Mouse (Mus musculus) erythroid progenitor cell, adult 5-6 weeks (primary cell): Measurements from ENCODE around the gene Dimt1. TPM values are rescaled to one million over a fixed set of nuclear protein-coding genes. Genes with fewer than 3 reads are reported as not detected.
"Not testable (repeated sequence)": the region's sequence is repeated elsewhere in the genome, so short reads cannot be mapped to it uniquely, and the experiment has no call there.

Source experiments
- ATAC-seq: replicated peaks from 2 replicates; pipeline ENCODE4 v1.8.0; 2016; ENCODE audit warnings: moderate number of reproducible peaks, mild to moderate bottlenecking, moderate TSS enrichment, inconsistent platforms; ENCODE audit not compliant: poor library complexity, low FRiP score, severe bottlenecking
- total RNA-seq, 2 experiments: library from RNA; stranded (forward) in 1 of 2; stranded (reverse) in 1 of 2; fragments of 150-400 nt in 1 of 2; fragments of 186-747, 209-891 nt in 1 of 2; gene quantifications; 2 replicates each; pipeline versions ENCODE4 v1.2.3 to v1.2.4; 2015 to 2017; ENCODE audit warnings: low replicate concordance in 2 of 2

Dimt1 gene
- total RNA-seq (2015; ENCODE audit: low replicate concordance) (6.5 and 9.2 TPM in 2 replicates), total RNA-seq (2017; ENCODE audit: low replicate concordance) (4.2 and 6.7 TPM in 2 replicates)

DNA sequence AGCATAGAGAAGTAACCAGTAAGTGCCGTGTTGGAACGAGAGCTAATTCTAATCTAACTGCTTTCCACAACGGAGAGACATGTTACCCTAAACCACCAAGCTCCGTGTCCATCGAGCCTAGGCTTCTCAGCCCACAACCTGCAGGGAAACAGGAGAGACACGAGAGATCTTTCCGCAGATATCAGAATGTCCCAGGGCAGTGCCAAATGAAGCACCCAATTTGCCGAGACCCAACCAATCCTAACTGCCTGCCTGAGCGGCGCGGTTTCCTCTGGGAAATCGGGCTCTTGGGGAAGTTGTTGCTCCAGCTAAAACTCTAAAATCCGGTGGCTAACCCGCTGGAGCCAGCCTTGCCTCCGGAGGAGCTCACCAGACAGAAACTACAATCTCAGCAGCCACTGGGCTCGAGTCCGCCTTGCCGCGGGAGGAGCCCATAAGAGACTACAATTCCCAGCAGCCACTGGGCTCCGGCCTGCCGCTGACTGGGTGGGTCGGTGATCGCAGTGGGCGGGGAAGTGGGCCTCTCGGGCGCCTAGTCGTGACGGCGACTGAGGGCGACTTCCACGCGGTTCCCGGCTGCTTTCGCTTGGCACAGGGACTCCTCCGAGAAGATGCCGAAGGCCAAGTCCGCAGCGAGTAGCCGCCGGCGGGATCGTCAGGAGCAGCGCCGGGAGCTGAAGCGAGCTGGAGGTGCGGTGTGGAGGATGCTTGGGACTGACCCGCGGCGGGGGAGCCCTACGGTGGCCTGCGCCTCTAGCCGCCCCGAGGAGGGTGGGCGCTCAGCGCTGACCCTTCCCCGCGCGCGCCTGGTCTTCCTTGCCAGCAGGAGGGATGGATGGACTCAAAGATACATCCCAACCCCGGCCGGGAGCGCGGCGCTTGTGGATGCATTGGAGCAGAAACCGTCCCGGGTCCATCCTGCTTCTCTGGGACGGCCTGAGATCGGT is at the start of gene Dimt1:
Gene Dimt1 (plus strand): TSS at position 534 of the 947 bp plus-strand sequence.
- ATAC-seq: peak; percentile 100

DNA sequence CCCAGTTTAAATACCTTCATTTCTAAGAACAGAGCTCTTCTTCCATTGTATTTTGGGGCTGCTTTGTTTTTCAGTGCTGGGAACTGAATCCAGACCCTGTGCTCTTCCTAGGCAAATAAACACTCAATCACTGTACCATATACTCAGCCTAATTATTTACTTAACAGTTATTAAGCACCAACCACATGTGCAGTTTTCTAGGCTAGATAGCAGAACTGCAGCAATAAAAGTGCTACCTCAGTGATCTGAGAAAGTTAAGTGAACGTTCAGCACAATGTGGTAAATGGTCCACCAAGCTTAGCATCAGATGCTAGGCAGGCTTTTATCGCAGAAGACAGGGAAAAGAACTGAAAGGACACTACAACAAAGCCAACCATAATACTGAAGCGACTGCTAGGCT is 42.3 kb upstream of the Dimt1 start:
- no peak for ATAC-seq

DNA sequence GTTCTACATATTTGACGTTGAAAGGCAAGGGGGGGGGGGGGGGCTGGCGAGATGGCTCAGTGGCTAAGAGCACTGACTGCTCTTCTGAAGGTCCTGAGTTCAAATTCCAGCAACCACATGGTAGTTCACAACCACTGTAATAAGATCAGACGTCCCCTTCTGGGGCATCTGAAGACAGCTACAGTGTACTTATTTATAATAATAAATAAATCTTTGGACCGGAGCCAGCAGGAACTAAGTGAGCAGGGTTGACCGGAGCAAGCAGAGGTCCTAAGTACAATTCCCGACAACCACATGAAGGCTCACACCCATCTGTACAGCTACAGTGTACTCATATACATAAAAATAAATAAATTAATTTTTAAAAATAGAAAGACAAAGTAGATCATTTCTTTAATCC is 41.8 kb upstream of the Dimt1 start:
- not testable (repeated sequence) for ATAC-seq

DNA sequence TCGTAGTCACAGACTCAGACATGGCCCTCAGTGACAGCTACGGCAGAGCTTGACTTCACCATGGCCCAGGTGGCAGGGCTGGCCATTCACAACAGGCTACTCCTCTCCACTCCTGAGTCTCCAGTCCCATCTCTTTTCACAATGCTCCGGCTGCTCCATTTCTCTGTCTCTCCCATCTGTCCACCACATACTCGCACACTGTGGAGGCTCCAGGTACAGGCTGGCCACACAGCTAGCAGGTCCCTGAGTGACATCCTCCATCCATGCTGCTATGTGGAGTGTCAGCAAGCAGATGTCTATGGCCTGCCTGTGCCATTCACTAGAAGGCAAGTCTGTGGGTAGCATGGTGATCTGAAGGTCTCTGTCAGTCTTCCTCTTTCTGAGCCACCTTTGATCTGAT is 39.7 kb upstream of the Dimt1 start:
- ATAC-seq: no peak

DNA sequence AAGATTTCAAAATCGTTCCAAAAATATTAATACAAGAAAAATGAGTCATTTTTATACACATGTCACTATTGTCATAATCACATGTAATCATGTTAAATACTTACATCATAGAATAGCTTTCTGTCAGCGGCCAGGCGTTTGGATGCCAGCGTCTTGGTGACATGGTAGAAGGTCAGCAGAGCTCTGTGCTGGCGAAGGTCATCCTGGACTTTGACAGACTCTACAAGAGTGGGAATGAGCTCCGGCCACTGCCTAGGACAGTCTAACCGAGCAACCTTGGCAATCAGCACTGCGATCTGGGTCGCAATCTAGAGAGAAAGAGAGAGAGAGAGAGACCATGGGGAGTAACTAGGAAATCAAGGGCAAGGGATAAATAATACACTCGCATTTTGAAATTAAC is 36.8 kb upstream of the Dimt1 start:
- no peak for ATAC-seq

DNA sequence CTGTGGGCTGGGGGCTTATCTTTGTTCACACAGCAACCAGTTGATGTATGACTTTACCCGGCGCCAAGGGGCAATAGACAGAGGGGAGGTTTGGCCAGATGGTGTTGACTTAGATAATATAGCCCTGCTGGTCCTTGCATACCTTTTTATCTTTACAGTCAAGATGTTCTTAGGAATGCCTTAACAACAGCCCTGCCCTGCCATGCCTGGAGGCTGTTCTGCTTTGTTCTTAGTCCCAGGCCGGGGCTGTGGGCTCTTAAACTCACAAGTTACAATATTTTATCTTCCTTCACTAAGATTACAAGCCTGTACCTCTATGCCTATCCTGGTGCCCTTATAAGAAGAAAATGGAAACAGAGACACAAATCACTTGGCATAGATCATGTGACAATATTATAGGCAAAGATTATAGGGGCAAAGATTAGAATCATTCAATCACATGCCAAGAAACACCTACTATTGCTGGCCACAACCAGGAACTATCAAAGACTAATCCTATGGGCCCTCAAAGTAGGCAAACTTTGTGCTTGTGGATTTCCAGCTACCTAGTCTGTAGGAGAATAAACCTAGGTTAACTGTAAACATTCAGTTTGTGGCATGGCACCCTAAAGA is 33.7 kb upstream of the Dimt1 start:
- no peak for ATAC-seq

DNA sequence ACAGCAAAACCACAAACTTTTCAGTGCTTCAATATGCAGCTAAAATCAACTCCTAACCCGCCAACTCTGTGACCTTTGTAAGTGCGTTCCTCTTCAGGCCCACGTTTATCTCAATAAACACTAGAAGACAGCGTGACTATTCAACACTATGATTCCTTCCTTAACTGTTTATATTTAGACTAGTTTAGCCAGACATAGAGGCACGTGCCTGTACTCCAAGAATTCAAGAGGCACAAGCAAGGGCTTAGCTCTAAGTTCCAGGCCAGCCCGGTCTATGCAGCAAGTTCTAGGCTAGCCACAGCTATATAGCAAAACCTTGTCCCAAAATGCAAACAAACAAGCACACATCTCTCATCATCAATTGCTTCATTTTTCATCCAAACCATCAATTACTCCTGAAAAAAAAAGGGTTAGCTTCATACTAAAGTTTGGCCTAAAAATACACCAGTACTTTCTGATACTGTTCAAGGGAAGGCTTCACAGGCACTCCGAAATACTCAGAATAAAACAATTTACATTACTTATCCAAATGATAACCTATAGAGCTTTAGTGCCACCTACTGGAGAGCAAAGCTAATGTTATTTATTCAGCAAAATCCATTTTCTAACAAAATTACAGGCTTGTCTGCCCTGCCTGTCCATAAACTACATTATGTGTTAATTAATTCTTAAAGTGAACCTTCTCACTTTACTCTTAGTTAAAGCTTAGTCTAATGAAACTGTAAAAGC is 28.4 kb upstream of the Dimt1 start:
- 0 out of 2 replicates have a peak, but pooled peaks have one; percentile 61 for ATAC-seq

DNA sequence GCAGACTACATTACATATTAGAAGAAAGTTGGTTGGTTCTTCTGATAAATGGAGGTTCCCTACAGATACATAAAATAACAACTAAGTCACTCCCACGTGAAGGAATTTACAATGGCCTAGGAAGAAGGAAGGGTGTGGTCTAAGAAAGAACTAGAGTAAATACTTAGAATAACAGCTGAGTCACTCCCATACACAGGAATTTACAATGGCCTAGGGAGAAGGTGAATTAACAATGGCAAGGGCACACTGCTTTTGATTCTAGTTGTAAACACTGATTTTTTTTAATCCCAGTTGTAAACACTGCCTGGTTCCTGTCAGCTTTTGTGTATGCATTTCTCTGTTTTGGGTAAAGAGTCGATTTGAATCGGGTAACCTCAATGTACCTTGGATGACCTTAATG is 21.0 kb upstream of the Dimt1 start:
- ATAC-seq: not testable (repeated sequence)

DNA sequence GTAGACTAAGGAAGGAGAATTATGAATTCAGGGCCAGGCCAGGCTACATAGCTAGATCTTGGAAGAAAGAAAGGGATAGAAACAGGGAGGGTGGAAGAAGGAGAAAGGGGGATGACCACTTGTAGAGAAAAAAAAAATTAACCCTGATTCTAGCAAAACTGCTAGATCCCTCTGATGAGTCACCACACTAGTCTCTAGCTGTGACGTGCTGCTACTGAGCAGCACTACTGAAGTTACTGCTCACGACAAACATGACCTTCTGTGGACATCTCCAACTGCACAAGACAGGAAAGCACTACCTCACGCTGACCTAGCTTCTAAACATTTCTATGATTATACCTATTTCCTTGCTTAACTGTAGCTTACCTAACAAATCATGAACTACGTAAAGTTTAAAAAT is 18.6 kb upstream of the Dimt1 start:
- ATAC-seq: no peak

DNA sequence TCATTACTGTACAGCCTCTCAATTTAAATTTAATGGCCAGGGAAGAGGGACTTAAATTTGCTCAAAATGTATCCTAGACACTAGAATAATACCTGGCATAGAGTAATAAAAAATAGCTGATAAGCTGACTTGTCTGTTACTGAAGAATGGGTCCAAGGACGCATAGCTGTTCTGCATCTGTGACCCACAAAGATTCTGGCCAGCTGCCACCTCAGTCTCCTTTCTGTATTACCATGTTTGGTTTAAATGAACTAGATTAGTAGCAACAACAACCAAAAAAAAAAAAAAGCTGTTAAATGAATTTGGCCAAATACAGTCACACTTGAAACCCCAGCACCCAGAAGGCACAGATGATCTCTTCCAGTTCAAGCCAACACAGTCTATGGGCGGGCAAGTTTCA is 17.7 kb upstream of the Dimt1 start:
- no peak for ATAC-seq

DNA sequence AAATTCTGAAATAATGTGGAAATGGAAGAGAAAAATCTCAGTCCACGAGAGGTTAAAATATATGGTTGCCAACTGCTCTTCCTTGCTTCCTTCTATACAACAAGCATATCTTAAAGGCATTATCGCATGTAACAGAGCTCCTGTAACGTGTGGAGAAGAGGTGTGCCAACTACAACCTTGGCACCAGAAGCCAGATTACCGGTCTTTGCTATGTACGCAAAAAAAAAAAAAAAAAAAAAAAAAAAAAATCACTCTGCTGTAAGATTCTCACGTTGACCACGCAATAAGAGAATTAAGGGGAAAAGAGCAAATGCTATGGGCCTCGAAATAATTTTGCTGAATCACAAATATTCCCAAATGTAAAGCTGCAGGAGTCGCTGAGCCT is 11.1 kb upstream of the Dimt1 start:
- peak; percentile 46 for ATAC-seq

DNA sequence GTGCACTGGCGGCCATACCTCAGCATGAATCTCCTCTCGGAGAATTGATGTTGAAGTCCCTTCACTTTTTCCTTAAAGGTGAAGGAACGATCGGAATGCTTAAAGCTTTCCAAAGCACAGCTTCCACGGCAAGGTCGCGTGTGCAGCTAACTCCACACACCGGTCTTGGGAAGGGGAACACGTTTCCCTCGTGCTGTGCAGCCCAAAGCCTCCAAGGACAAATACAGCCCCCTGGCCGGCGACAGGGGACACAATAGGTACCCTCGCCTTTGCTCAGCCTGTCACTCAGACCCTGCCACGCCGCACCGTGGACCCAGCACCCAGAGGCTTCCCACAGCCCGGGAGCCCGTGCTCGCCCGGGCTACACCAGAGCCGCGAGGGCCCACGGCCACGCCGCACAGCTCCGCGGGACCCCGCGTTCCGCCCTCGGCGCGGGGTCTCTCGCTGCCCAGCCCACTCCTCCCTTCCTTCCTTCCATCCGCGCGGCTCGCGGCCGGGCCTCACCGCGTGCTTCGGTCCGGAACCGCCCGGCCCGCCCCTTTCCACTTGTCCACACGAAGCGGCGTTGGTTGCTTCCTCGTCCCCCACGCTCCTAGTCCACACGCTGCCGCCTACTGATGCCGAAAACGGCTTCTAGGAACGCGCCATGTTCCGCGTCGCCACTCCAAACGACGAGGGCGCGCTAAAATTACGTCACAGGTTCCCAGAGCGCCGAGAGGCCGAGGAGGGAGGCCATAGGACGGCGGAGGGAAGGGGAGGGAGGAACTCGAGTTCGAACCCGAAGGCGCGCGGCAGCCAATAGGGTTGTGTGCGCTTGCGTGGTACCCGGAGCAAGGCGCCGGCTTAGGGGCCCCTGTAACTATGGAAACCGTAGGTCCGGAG is 10.4 kb upstream of the Dimt1 start, which contains the start of gene Ipo11:
Gene Ipo11 (minus strand): TSS at position 703 of the 882 bp plus-strand sequence.
- ATAC-seq: peak; percentile 99

DNA sequence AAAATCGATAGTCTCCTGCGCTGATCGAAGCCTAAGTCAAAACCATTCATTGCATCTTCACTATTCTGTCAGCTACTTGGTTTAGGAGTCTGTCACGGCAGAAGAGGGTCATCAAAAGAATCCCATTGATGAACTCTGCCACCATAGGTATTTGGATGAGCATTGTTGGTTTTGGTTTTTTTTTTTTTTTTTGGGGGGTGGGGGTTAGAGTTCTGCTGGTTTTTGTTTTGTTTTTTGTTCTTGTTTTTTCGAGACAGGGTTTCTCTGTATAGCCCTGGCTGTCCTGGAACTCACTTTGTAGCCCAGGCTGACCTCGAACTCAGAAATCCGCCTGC is 9.8 kb upstream of the Dimt1 start:
- ATAC-seq: no peak

DNA sequence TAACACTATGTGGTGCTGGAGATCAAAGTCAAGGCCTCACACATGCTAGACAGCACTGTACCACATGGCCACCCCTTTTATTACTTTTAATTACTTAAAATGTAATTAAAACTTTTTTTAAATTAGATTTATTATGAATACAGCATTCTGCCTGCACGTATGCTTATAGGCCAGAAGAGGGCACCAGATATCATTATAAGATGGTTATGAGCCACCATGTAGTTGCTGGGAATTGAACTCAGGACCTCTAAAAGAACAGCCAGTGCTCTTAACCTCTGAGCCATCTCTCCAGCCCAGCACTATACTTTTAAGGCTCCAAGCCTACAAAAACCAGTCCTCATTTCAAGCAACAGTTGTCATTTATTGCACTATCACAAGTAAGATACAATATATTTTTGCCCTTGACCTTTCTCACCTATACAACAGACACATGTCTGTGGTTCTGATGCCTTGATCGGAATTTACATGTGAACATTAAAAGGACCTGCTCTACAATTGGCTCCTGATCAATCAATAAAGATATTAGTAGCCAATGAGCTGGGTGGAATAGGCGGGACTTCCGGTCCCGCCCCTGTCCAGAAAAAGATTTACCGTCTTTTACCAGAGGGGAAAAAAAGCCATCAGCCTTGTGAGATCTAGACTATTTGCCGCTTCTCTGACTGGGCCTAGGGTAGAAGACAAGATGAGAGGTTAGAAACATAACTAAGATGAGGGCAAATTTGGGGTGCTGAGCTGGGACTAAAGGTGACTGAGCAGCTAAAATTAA is 5.5 kb upstream of the Dimt1 start:
- ATAC-seq: no peak

DNA sequence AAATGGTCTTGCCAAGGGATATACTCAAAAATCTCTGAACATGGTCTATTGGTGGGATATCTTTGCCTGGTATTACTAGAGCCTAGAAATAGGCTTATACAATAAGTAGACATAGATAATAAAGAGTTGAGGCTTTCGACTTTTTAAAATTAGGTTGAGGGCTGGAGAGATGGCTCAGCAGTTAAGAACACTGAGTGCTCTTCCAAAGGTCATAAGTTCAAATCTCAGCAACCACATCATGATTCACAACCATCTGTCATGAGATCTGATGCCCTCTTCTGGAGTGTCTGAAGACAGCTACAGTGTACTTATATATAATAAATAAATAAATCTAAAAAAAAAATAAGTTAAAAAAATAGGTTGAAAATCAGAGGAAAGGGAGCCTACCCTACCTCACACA is 4.2 kb upstream of the Dimt1 start:
- ATAC-seq: no peak

DNA sequence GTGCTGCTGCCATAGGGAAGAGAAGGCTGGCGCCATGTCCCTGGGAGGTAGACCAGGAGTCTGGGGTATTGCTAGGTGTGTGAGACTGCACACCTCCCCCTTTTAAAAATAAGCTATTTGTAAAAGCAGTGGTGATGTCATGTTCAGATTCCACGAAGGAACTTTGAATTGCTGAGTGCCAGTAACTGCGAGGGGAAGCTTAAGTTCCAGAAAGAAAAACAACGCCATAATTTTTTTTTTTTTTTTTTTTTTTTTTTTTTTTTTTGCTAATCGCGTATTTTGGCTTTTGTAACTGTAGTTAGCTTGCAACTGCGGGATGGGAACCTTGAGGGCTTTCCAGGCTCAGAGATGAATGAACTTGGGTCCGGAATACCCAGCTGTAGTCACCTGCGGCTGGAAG is 1.4 kb upstream of the Dimt1 start:
- no peak for ATAC-seq

DNA sequence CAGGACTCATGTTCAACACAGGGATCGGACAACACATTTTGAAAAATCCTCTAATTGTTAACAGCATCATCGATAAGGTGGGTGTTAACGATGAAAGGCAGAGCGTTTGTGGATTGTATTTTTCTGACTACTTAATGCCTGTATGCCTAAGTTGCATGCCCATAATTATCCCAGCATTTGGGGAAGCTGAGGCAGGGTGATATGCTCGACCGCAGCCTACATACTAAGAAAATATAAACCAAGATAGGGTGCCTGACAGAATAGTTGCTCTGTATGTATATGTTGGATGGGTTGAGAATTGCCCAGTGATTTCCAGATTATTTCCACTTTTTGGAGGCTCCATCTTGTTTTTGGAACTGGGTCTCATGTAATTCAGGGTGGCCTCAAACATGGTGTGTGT is 656 bp downstream of the Dimt1 start:
- no peak for ATAC-seq

DNA sequence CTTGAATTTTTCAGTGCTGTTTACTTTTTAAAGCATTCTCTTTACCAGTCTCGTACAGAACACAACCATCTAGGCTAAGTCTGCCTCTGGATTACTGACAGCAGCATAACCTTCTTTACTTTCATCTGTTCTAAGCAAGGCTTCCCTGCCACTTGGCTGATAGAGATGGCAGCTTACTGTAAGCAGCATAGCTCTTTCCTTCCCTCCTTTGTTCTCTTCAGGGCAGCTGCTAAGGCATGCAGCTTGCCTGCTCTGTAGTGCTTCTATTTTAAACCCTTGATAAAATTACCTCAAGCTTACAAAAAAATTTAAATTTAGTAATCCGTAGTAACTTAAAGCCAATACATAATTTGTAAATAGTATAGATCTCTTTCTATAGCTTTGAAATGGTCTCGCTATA is 8.0 kb downstream of the Dimt1 start:
- no peak for ATAC-seq

DNA sequence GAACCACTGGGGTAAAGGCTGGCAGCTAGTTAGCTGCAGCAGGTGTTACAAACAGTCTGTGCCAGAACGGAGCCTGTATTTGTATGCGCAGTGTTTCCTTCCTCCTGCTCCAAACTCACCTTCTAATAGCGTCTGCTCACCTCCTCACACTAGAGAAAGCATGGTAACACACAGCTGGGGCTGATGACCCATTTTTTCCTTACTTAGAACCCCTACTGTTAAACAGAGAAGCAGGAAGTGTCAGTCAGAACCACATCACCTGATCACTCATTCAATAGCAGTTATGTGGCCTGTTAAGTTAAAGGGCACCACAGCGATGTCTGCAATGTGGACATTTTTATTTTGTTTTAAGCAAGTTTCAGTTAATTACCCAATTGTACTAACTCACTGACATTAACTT is 10.6 kb downstream of the Dimt1 start:
- no peak for ATAC-seq
